Mouse (Mus musculus) CD4-positive naive resting alpha-beta T cell, adult 57 days (primary cell): ENCODE data around the gene Slc28a2. TPM values are rescaled to one million over a fixed set of nuclear protein-coding genes. Genes with fewer than 3 reads are reported as not detected.

Experiments
- total RNA-seq: library from RNA; stranded (reverse); gene quantifications from one replicate; pipeline ENCODE4 v1.2.4, GENCODE M21; 2023

Gene Slc28a2
- 124 TPM for total RNA-seq

DNA sequence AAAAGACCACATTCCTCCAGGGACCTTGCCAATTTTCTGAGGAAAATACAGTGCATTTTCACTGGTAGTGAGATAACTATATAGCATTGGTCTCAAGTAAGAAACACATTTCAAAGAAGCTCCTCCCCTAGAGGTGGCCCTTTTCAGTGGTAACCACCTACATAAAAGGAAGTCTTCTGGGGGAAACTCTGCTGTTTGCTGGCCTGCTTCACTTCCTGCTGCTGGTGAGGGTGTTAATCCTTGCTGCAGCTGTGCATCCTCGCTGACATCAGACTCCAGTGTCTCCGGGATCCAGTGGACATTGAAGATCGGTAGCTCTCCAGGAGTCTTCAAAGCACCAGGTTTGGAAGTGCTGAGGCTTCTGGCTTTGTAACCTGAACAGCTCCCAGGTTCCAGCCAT lies at the start of gene Slc28a2:
Slc28a2 (plus strand) TSS at position 278 of the 400 bp plus-strand sequence.

DNA sequence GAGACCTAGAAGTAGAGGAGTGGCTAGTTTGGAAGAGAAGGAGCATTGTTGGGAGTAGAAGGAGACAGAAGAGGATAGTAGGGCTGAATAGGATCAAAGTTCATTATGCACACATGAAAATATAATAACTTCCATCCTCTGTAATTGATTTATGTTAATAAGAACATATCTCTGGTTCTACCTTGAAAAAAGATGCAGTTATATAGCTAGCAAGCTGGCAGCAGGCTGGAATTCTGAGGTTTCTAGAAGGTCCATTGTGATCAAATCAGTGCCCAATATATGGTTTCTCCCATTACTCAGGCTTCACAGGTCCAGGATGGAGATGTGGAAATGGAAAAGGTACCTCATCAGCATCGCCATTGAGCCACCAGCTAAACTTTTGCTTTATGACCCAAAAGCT lies 58.4 kb downstream of the Slc28a2 start, which contains the start of gene Gm14085:
Gm14085 (plus strand) TSS at position 301 of the 400 bp plus-strand sequence.

Other genes with a start within 250 kb of the Slc28a2 start
- gene Patl2, start 240.3 kb upstream of the Slc28a2 start, total RNA-seq, result not detected
- gene Terb2, start 240.2 kb upstream of the Slc28a2 start, total RNA-seq, result not detected
- 6.7 TPM for gene Sord, start 191.7 kb upstream of the Slc28a2 start, total RNA-seq
- not detected for gene Duox2, start 128.0 kb upstream of the Slc28a2 start, total RNA-seq
- gene Duoxa2, start 127.6 kb upstream of the Slc28a2 start, total RNA-seq, result not detected
- gene Duoxa1, start 112.7 kb upstream of the Slc28a2 start, total RNA-seq, result not detected
- gene Duox1, start 110.8 kb upstream of the Slc28a2 start, total RNA-seq, result not detected
- gene Shf, start 57.3 kb upstream of the Slc28a2 start, total RNA-seq, result 13.2 TPM
- gene Gm14085, start 58.5 kb downstream of the Slc28a2 start, total RNA-seq, result 30.9 TPM
- 0.62 TPM for gene Gatm, start 184.8 kb downstream of the Slc28a2 start, total RNA-seq
- gene AA467197, start 210.5 kb downstream of the Slc28a2 start, total RNA-seq, result 2.3 TPM